ENCODE assay signal across 11 mouse cellular contexts in the genomic region with DNA sequence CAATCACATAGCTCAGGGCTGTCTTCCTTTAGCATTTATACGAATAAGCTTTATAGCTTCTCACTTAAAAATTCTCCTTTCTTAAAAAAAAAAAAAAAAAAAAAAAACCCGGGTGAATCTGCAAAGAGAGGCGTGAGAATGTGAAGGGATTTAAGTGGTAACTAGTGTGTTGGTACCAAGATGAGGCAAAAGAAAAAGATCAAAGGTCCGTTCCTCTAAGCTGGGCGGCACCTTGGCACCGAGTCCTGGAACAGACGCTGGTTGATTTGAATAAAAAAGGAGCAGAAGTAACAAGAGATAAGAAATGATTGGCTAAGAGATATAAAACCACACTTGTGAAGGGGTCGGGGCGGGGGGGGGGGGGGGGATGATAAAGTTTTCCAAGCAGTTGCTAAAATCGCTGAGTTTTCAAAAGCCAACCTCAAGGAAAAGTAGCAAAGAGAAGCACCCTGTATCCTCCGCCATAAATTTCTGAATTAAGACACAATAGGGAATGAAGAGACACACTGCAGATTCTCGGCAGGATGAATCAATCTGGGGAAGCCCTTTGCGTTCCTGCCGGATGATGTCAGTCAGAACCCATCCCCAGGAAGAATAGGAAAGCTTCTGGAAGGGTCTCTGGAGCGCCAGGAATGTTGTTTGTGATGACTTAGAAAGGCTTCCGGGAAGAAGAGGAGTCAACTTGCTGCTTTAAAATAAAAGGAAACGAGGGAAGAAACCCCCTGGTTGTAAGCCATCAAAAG.
DNase-seq lines count a peak whose midpoint lies in the region; ATAC-seq and TF ChIP-seq lines count a peak whose summit lies in the region.
"Had no signal": no experiment of that assay in that cellular context is flagged by ENCODE, and none has a peak within 500 bp of the region (broad histone marks: within the 10 kb centered on the region; RNA-seq: fewer than 3 reads in every experiment).

No protein-coding gene starts in this region.

- no peaks in the 10 kb centered on the region for H3K36me3 ChIP-seq in hindbrain, embryonic 15.5 days
- H3K36me3 ChIP-seq in hindbrain, embryonic 11.5 days (ENCODE audit: control insufficient read depth, insufficient read depth, low read length), result no peaks in the 10 kb centered on the region
- H3K36me3 ChIP-seq in midbrain, embryonic 11.5 days (ENCODE audit: control insufficient read depth, insufficient read depth, low read length), result no peaks in the 10 kb centered on the region
- H3K36me3 ChIP-seq: embryonic facial prominence, embryonic 13.5 days had no signal

- H3K4me1 ChIP-seq in hindbrain, embryonic 15.5 days (replicated peaks), result no peaks in the 10 kb centered on the region; the same call in 1 of the 2 replicates
- no peaks in the 10 kb centered on the region for H3K4me1 ChIP-seq in hindbrain, embryonic 11.5 days (replicated peaks; ENCODE audit: control insufficient read depth, insufficient read depth, low read length)
- H3K4me1 ChIP-seq in midbrain, embryonic 11.5 days (ENCODE audit: control insufficient read depth, insufficient read depth, low read length), result no peaks in the 10 kb centered on the region

- H3K27me3 ChIP-seq in hindbrain, embryonic 15.5 days, result no peaks in the 10 kb centered on the region
- no peaks in the 10 kb centered on the region for H3K27me3 ChIP-seq in hindbrain, embryonic 11.5 days (ENCODE audit: control insufficient read depth, insufficient read depth, low read length)
- no peaks in the 10 kb centered on the region for H3K27me3 ChIP-seq in midbrain, embryonic 11.5 days (ENCODE audit: control insufficient read depth, insufficient read depth, low read length)
- H3K27me3 ChIP-seq: embryonic facial prominence, embryonic 13.5 days had no signal

- no peaks in the 10 kb centered on the region for H3K9me3 ChIP-seq in hindbrain, embryonic 15.5 days
- H3K9me3 ChIP-seq in hindbrain, embryonic 11.5 days (ENCODE audit: control insufficient read depth, low read length), result no peaks in the 10 kb centered on the region
- no peaks in the 10 kb centered on the region for H3K9me3 ChIP-seq in midbrain, embryonic 11.5 days (ENCODE audit: control insufficient read depth, low read length)
- H3K9me3 ChIP-seq: embryonic facial prominence, embryonic 13.5 days had no signal

- DNase-seq in hindbrain, embryonic 11.5 days (ENCODE audit: low spot score), result no peak
- peak; percentile 49 for DNase-seq in Muller cell, postnatal 12 days (ENCODE audit: inconsistent ontology term)
- peak; percentile 19 for DNase-seq in embryo, embryonic 10.5 days (ENCODE audit: low spot score)
- DNase-seq in midbrain, embryonic 11.5 days (ENCODE audit: low spot score, missing footprints), result no peak
- DNase-seq in frontal cortex, postnatal 25 days (ENCODE audit: low spot score in 2 of 2), result no peak
- no peak for DNase-seq in layer of hippocampus, adult 2 months (ENCODE audit: low spot score in 2 of 2)
- DNase-seq: gastrocnemius, postnatal 36 days; liver, postnatal 0 days; thymus, postnatal 36 days had no signal

- no peak overlapping the region for H3K27ac ChIP-seq in hindbrain, embryonic 15.5 days (replicated peaks)
- H3K27ac ChIP-seq in hindbrain, embryonic 11.5 days (ENCODE audit: low read depth, low read length), result no peak overlapping the region
- no peak overlapping the region for H3K27ac ChIP-seq in midbrain, embryonic 11.5 days (ENCODE audit: low read depth, low read length)
- no peak overlapping the region for H3K27ac ChIP-seq in layer of hippocampus, adult 2 months
- H3K27ac ChIP-seq: embryonic facial prominence, embryonic 13.5 days had no signal

- no peak overlapping the region for H3K4me3 ChIP-seq in hindbrain, embryonic 15.5 days
- no peak overlapping the region for H3K4me3 ChIP-seq in hindbrain, embryonic 11.5 days (ENCODE audit: low read depth, low read length)
- H3K4me3 ChIP-seq in midbrain, embryonic 11.5 days (ENCODE audit: low read depth, low read length), result no peak overlapping the region
- no peak overlapping the region for H3K4me3 ChIP-seq in layer of hippocampus, adult 2 months
- H3K4me3 ChIP-seq: embryonic facial prominence, embryonic 13.5 days had no signal

- H3K4me2 ChIP-seq in hindbrain, embryonic 15.5 days, result peak overlapping the region; percentile 31
- no peak overlapping the region for H3K4me2 ChIP-seq in hindbrain, embryonic 11.5 days (replicated peaks; ENCODE audit: low read depth, low read length)
- H3K4me2 ChIP-seq in midbrain, embryonic 11.5 days, result peak overlapping the region; percentile 27; the same call in 1 of the 2 replicates
- H3K4me2 ChIP-seq: embryonic facial prominence, embryonic 13.5 days had no signal

- no peak for TF ChIP-seq CTCF in layer of hippocampus, adult 2 months (conservative IDR thresholded peaks at IDR 0.05)

- 27% methylated on average over 16 of the region's 17 CpGs for WGBS in hindbrain, embryonic 15.5 days
- WGBS in hindbrain, embryonic 11.5 days, result 33% methylated on average over 16 of the region's 17 CpGs
- 29% methylated on average over 16 of the region's 17 CpGs for WGBS in midbrain, embryonic 11.5 days

- no peak for ATAC-seq in hindbrain, embryonic 15.5 days (ENCODE audit: low FRiP score, low read depth)
- ATAC-seq in hindbrain, embryonic 11.5 days (ENCODE audit: low FRiP score), result no peak
- no peak for ATAC-seq in midbrain, embryonic 11.5 days (ENCODE audit: low FRiP score)
- ATAC-seq: liver, postnatal 0 days had no signal

- no peak overlapping the region for H3K9ac ChIP-seq in hindbrain, embryonic 15.5 days
- no peak overlapping the region for H3K9ac ChIP-seq in hindbrain, embryonic 11.5 days (ENCODE audit: low read depth, low read length)
- no peak overlapping the region for H3K9ac ChIP-seq in midbrain, embryonic 11.5 days (ENCODE audit: low read length)
- H3K9ac ChIP-seq: embryonic facial prominence, embryonic 13.5 days; liver, postnatal 0 days had no signal

Comparison
In these comparisons a context has a peak if more than half of its experiments do, and no peak if none do; other contexts are left out.
1. DNase-seq: peak in Muller cell, postnatal 12 days (single experiment) and embryo, embryonic 10.5 days (single experiment); none in hindbrain, embryonic 11.5 days (single experiment), midbrain, embryonic 11.5 days (single experiment), frontal cortex, postnatal 25 days (0 of 2) and layer of hippocampus, adult 2 months (0 of 2).